Mouse (Mus musculus) induced T-regulatory cell, adult 2 months (primary cell): ENCODE results near the gene Kctd20.
"Not testable (repeated sequence)": the region's sequence is repeated elsewhere in the genome, so short reads cannot be mapped to it uniquely, and the experiment has no call there.

Experiments used
- DNase-seq: peaks from one replicate; pipeline ENCODE4 v3.0.0-alpha.2; 2012; ENCODE audit warnings: low read depth

The Kctd20 gene

GRCm38 (mm10) chr17:28984724-28985420 is 33.1 kb downstream of the Kctd20 start:
- no peak for DNase-seq

GRCm38 (mm10) chr17:28986833-28987232 is 35.1 kb downstream of the Kctd20 start:
- DNase-seq: peak; percentile 61

GRCm38 (mm10) chr17:28987713-28988112 is 36.0 kb downstream of the Kctd20 start:
- peak; percentile 84 for DNase-seq

- peak; percentile 20 for DNase-seq
These were observed 36.5 kb downstream of the Kctd20 start for GRCm38 (mm10) chr17:28988291-28988690.

GRCm38 (mm10) chr17:28988996-28989395 is 37.2 kb downstream of the Kctd20 start:
- no peak for DNase-seq

- DNase-seq: no peak
These were observed 38.3 kb downstream of the Kctd20 start for GRCm38 (mm10) chr17:28990060-28990459.

GRCm38 (mm10) chr17:28991286-28991685 is 39.5 kb downstream of the Kctd20 start:
- no peak for DNase-seq

- DNase-seq: no peak
These were observed 40.4 kb downstream of the Kctd20 start for GRCm38 (mm10) chr17:28992105-28992504.

- DNase-seq: not testable (repeated sequence)
These were observed 41.3 kb downstream of the Kctd20 start for GRCm38 (mm10) chr17:28993004-28993403.

GRCm38 (mm10) chr17:28994615-28995014 is 42.9 kb downstream of the Kctd20 start:
- DNase-seq: no peak

GRCm38 (mm10) chr17:29000465-29000864 is 48.7 kb downstream of the Kctd20 start:
- no peak for DNase-seq

- DNase-seq: peak; percentile 73
These were observed 52.0 kb downstream of the Kctd20 start for GRCm38 (mm10) chr17:29003740-29004139.

- no peak for DNase-seq
These were observed 53.3 kb downstream of the Kctd20 start for GRCm38 (mm10) chr17:29005002-29005401.

GRCm38 (mm10) chr17:29006812-29007211 is 55.1 kb downstream of the Kctd20 start:
- peak; percentile 57 for DNase-seq

GRCm38 (mm10) chr17:29007243-29007640 is 55.5 kb downstream of the Kctd20 start:
- no peak for DNase-seq

GRCm38 (mm10) chr17:29007641-29008325 is 56.0 kb downstream of the Kctd20 start, which contains the start of gene Stk38:
Stk38 (minus strand) TSS chr17:29007995.
- peak; percentile 94 for DNase-seq

- DNase-seq: no peak
These were observed 56.5 kb downstream of the Kctd20 start for GRCm38 (mm10) chr17:29008326-29008650.

- DNase-seq: no peak
These were observed 57.4 kb downstream of the Kctd20 start for GRCm38 (mm10) chr17:29009181-29009580.

GRCm38 (mm10) chr17:29014235-29014634 is 62.5 kb downstream of the Kctd20 start:
- DNase-seq: no peak

GRCm38 (mm10) chr17:29015638-29016037 is 63.9 kb downstream of the Kctd20 start:
- peak; percentile 88 for DNase-seq

GRCm38 (mm10) chr17:29016705-29017104 is 65.0 kb downstream of the Kctd20 start:
- DNase-seq: no peak

GRCm38 (mm10) chr17:29018292-29018984 is 66.7 kb downstream of the Kctd20 start:
- peak; percentile 52 for DNase-seq
